Mouse (Mus musculus): ENCODE data around the gene Ank2. TPM values are rescaled to one million over a fixed set of nuclear protein-coding genes. Genes with fewer than 3 reads are reported as not detected.

Gene Ank2
- polyA plus RNA-seq, 1 experiment from 2014 or later, result 0.46 TPM

- 73% methylated on average over 2 of the region's 2 CpGs for WGBS (ENCODE audit: missing documents)
- Histone ChIP-seq H3K27ac (no peak overlapping the region), H3K4me3 (ENCODE audit: inconsistent target) (no peak overlapping the region), H3K79me2 (ENCODE audit: inconsistent target) (no peaks in the 10 kb centered on the region), H3K36me3 (ENCODE audit: inconsistent target) (no peaks in the 10 kb centered on the region)
These were observed 242.5 kb downstream of the Ank2 start for GRCm38 (mm10) chr3:127256681-127257080.

- H3K79me2 ChIP-seq (ENCODE audit: inconsistent target), result no peaks in the 10 kb centered on the region
- no peaks in the 10 kb centered on the region for H3K36me3 ChIP-seq (ENCODE audit: inconsistent target)
- no peak overlapping the region for H3K27ac ChIP-seq
- 87% methylated on average over 5 of the region's 5 CpGs for WGBS (ENCODE audit: missing documents)
- H3K4me3 ChIP-seq (ENCODE audit: inconsistent target), result no peak overlapping the region
These were observed 248.2 kb downstream of the Ank2 start for GRCm38 (mm10) chr3:127250930-127251329.

GRCm38 (mm10) chr3:127248611-127249010 lies 250.5 kb downstream of the Ank2 start:
- Histone ChIP-seq H3K36me3 (ENCODE audit: inconsistent target) (no peaks in the 10 kb centered on the region), H3K4me3 (ENCODE audit: inconsistent target) (no peak overlapping the region), H3K79me2 (ENCODE audit: inconsistent target) (no peaks in the 10 kb centered on the region), H3K27ac (no peak overlapping the region)

GRCm38 (mm10) chr3:127246989-127247708 lies 252.0 kb downstream of the Ank2 start:
- Histone ChIP-seq H3K79me2 (ENCODE audit: inconsistent target) (no peaks in the 10 kb centered on the region), H3K4me3 (ENCODE audit: inconsistent target) (no peak overlapping the region), H3K27ac (no peak overlapping the region), H3K36me3 (ENCODE audit: inconsistent target) (no peaks in the 10 kb centered on the region)
- 79% methylated on average over 11 of the region's 11 CpGs for WGBS (ENCODE audit: missing documents)

GRCm38 (mm10) chr3:127243928-127244642 lies 255.1 kb downstream of the Ank2 start:
- Histone ChIP-seq H3K4me3 (ENCODE audit: inconsistent target) (no peak overlapping the region), H3K79me2 (ENCODE audit: inconsistent target) (no peaks in the 10 kb centered on the region), H3K36me3 (ENCODE audit: inconsistent target) (no peaks in the 10 kb centered on the region), H3K27ac (no peak overlapping the region)
- 66% methylated on average over 10 of the region's 10 CpGs for WGBS (ENCODE audit: missing documents)

- WGBS (ENCODE audit: missing documents), result 93% methylated on average over 11 of the region's 11 CpGs
- no peak overlapping the region for H3K27ac ChIP-seq
These were observed 256.8 kb downstream of the Ank2 start for GRCm38 (mm10) chr3:127242234-127242810.

GRCm38 (mm10) chr3:127235271-127235670 lies 263.9 kb downstream of the Ank2 start:
- Histone ChIP-seq H3K4me3 (ENCODE audit: inconsistent target) (no peak overlapping the region), H3K79me2 (ENCODE audit: inconsistent target) (no peaks in the 10 kb centered on the region), H3K27ac (no peak overlapping the region), H3K36me3 (ENCODE audit: inconsistent target) (no peaks in the 10 kb centered on the region)
- WGBS (ENCODE audit: missing documents), result 91% methylated on average over 4 of the region's 5 CpGs

More at GRCm38 (mm10) chr3:127242234-127242810, 256.8 kb downstream of the Ank2 start:
- Histone ChIP-seq H3K79me2 (ENCODE audit: inconsistent target) (no peaks in the 10 kb centered on the region), H3K4me3 (ENCODE audit: inconsistent target) (no peak overlapping the region), H3K36me3 (ENCODE audit: inconsistent target) (no peaks in the 10 kb centered on the region)

GRCm38 (mm10) chr3:127225799-127226730 lies 273.1 kb downstream of the Ank2 start:
- 5% methylated on average over 26 of the region's 26 CpGs for WGBS (ENCODE audit: missing documents)
- Histone ChIP-seq H3K36me3 (ENCODE audit: inconsistent target) (no peaks in the 10 kb centered on the region), H3K27ac (no peak overlapping the region), H3K79me2 (ENCODE audit: inconsistent target) (no peaks in the 10 kb centered on the region), H3K4me3 (ENCODE audit: inconsistent target) (no peak overlapping the region)

GRCm38 (mm10) chr3:127225167-127225798 lies 273.9 kb downstream of the Ank2 start:
- 23% methylated on average over 16 of the region's 16 CpGs for WGBS (ENCODE audit: missing documents)
- H3K79me2 ChIP-seq (ENCODE audit: inconsistent target), result no peaks in the 10 kb centered on the region
- no peak overlapping the region for H3K27ac ChIP-seq
- no peak overlapping the region for H3K4me3 ChIP-seq (ENCODE audit: inconsistent target)
- no peaks in the 10 kb centered on the region for H3K36me3 ChIP-seq (ENCODE audit: inconsistent target)

- Histone ChIP-seq H3K4me3 (ENCODE audit: inconsistent target) (no peak overlapping the region), H3K79me2 (ENCODE audit: inconsistent target) (no peaks in the 10 kb centered on the region), H3K36me3 (ENCODE audit: inconsistent target) (no peaks in the 10 kb centered on the region), H3K27ac (no peak overlapping the region)
- WGBS (ENCODE audit: missing documents), result 82% methylated on average over 13 of the region's 13 CpGs
These were observed 274.6 kb downstream of the Ank2 start for GRCm38 (mm10) chr3:127224315-127225166.

- H3K79me2 ChIP-seq (ENCODE audit: inconsistent target), result no peaks in the 10 kb centered on the region
- H3K27ac ChIP-seq, result no peak overlapping the region
- no peak overlapping the region for H3K4me3 ChIP-seq (ENCODE audit: inconsistent target)
- H3K36me3 ChIP-seq (ENCODE audit: inconsistent target), result no peaks in the 10 kb centered on the region
- 77% methylated on average over 2 of the region's 2 CpGs for WGBS (ENCODE audit: missing documents)
These were observed 277.1 kb downstream of the Ank2 start for GRCm38 (mm10) chr3:127222086-127222485.

GRCm38 (mm10) chr3:127220859-127221258 lies 278.3 kb downstream of the Ank2 start:
- 94% methylated on average over 9 of the region's 9 CpGs for WGBS (ENCODE audit: missing documents)
- H3K4me3 ChIP-seq (ENCODE audit: inconsistent target), result no peak overlapping the region
- no peaks in the 10 kb centered on the region for H3K36me3 ChIP-seq (ENCODE audit: inconsistent target)

GRCm38 (mm10) chr3:127213534-127213933 lies 285.6 kb downstream of the Ank2 start:
- H3K27ac ChIP-seq, result no peak overlapping the region
- no peaks in the 10 kb centered on the region for H3K79me2 ChIP-seq (ENCODE audit: inconsistent target)
- H3K36me3 ChIP-seq (ENCODE audit: inconsistent target), result no peaks in the 10 kb centered on the region
- no peak overlapping the region for H3K4me3 ChIP-seq (ENCODE audit: inconsistent target)
- whole genome bisulfite sequencing (ENCODE audit: missing documents), result 75% methylated on average over 5 of the region's 5 CpGs

More at GRCm38 (mm10) chr3:127220859-127221258, 278.3 kb downstream of the Ank2 start:
- Histone ChIP-seq H3K27ac (no peak overlapping the region), H3K79me2 (ENCODE audit: inconsistent target) (no peaks in the 10 kb centered on the region)
